Mouse (Mus musculus): ENCODE measurements around the gene Uqcc3. TPM values are rescaled to one million over a fixed set of nuclear protein-coding genes. Genes with fewer than 3 reads are reported as not detected.
"Not testable (repeated sequence)": the region's sequence is repeated elsewhere in the genome, so short reads cannot be mapped to it uniquely, and the experiment has no call there.

Gene Uqcc3
- total RNA-seq, 2 experiments from 2014 or later, result 58.7 to 59.0 TPM

DNA sequence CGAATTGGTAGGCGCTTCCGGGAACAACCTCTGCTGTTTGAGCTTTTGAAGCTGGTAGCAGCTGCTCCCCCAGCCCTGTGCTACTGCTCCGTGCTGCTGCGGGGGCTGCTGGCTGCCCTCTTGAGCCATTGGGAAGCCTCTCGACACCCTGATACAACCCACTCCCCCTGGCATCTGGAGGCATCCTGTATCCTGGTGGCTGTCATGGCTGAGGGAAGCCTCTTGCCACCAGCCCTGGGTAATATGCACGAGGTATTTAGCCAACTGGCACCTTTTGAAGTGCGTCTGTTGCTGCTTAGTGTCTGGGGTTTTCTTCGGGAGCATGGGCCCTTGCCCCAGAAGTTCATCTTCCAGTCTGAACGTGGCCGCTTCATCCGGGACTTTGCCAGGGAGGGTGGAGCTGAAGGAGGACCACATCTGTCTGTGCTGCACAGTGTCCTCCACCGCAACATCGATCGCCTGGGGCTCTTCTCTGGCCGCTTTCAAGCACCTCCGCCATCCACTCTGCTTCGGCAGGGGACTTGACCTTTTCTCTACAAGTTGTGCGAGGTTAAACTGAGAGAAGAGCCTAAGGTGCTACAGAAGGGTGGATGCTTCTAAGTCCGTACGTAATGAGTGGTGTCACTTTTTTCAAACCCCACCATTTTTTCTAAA lies 16.6 kb upstream of the Uqcc3 start:
- peak; percentile 40 to 45 for DNase-seq
- intact Hi-C loops (cut with DNase I), result not testable (repeated sequence)

DNA sequence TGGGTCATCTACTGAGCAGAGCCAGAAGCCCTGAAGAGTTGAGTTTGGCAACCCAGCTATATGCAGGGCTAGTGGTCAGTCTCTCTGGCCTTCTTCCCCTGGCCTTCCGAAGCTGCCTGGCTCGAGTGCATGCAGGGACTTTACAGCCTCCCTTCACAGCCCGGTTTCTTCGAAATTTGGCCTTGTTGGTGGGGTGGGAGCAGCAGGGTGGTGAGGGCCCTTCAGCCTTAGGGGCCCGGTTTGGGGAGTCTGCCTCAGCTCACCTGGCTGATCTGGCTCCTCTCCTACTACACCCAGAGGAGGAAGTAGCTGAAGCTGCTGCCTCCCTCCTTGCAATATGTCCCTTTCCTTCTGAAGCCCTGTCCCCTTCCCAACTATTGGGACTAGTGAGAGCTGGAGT lies 15.5 kb upstream of the Uqcc3 start:
- DNase-seq; intact Hi-C loops (cut with DNase I): not testable (repeated sequence)

DNA sequence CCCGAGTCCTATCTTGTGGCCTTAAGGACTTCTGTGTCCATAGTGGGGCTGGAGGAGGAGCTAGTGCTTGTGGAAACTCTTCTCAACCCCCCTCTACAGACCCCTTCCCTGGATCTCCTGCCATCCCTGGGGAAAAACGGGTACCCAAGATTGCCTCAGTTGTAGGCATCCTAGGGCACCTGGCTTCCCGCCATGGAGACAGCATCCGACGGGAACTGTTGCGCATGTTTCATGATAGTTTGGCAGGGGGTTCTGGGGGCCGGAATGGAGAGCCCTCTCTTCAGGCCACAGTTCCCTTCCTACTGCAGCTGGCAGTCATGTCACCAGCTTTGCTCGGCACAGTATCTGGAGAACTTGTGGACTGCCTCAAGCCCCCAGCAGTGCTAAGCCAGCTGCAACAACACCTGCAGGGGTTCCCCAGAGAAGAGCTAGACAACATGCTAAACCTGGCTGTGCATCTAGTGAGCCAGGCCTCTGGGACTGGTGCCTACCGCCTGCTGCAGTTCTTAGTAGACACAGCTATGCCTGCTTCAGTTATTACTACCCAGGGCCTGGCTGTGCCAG lies 14.8 kb upstream of the Uqcc3 start:
- no peak for DNase-seq
- intact Hi-C loops (cut with DNase I), result no loop called here

DNA sequence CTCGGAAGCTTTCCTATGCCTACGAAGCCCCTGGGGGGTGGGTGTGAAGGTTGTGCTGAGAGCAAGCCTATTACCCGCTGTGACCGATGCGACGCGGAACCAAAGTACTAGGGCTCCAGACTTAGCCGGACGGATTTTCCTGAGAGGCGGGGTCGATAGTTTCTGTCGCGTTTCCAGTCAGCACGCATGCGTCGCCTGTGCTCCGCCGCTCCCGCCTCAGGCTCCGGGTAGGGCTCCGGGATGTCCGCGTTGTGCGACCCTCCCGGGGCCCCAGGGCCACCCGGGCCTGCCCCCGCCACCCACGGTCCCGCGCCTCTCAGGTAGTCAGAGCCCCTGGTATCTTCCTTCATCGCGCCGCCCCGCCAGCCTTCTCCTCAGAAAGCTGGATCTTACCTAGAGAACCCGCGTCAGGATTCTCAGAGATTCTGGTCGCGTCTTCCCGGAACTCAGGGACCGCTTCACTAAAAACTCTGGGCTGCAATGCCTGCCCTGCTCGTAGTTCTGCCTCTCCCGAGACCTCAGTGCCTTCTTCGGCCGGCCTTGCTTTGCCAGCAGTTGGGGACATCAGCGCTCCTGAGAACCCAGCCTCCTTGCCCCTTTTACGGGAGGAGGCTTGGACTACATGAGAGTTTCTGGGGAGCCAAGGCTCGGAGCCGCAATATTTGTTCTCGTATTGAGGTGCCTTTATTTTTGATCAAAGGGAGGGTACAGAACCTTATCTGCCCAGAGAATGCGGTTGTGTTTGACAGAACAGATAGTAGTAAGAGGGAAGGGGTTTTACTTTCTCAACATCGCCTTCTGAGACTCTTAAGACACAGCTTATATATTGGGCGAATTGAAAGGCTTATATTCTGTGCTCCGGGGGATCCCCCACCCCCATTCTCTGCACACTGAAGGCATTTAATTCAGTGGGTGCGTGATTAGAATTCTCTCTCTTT lies 12.4 kb upstream of the Uqcc3 start, which contains the start of gene Ints5:
TSS of gene Ints5 (plus strand) at position 177 of the 938 bp plus-strand sequence.
- DNase-seq, result peak; percentile 87
- intact Hi-C loops (cut with DNase I), result loop anchor here (2.0 kb wide), 1 partner anchor 48 kb away; the partner anchor contains the start of gene Mta2

DNA sequence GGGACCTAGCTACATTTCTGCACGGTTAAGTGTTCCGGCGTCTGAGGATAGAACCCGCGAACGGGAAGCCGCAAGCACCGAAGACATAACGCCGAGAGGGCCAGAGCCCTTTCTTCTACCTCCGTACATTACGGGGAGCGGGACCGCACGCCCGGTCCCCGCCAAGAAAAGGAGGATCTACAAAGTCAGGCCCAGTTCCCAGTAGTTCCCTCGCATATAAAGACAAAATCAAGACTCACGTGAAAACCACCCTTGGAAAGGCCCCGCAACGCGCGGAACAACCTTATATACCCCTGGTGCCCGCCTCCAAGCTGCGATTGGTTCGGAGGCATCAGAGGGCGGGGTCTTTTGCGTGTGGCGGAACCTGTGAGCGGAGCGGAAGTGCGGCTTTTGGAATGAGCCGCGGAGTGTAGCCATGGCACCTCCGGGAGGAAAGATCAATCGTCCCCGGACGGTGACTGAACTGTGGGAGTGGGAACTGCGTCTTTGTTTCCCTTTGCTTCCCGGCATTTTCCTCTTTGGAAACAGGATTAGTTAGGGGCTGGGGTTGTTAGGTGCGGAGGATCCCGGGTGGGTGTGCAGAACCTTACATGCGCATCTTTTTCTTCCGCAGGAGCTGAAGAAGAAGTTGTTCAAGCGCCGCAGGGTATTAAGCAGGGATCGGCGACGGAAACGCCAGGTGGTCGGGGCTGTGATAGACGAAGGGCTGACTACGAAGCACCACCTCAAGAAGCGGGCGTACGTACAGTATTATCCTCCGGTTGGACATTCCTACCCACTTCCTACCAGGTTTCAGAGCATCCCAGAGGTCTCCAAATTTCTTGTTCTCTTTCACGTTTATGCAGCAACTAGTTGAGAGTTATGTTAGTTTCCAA lies 8.0 kb upstream of the Uqcc3 start, which contains the start of the genes 1810009A15Rik and Gm49416:
TSS of gene 1810009A15Rik (plus strand) at position 343 of the 875 bp plus-strand sequence.
TSS of gene Gm49416 (plus strand) at position 416 of the 875 bp plus-strand sequence.
- intact Hi-C loops (cut with DNase I), result no loop called here
- DNase-seq, result peak; percentile 92 to 93

DNA sequence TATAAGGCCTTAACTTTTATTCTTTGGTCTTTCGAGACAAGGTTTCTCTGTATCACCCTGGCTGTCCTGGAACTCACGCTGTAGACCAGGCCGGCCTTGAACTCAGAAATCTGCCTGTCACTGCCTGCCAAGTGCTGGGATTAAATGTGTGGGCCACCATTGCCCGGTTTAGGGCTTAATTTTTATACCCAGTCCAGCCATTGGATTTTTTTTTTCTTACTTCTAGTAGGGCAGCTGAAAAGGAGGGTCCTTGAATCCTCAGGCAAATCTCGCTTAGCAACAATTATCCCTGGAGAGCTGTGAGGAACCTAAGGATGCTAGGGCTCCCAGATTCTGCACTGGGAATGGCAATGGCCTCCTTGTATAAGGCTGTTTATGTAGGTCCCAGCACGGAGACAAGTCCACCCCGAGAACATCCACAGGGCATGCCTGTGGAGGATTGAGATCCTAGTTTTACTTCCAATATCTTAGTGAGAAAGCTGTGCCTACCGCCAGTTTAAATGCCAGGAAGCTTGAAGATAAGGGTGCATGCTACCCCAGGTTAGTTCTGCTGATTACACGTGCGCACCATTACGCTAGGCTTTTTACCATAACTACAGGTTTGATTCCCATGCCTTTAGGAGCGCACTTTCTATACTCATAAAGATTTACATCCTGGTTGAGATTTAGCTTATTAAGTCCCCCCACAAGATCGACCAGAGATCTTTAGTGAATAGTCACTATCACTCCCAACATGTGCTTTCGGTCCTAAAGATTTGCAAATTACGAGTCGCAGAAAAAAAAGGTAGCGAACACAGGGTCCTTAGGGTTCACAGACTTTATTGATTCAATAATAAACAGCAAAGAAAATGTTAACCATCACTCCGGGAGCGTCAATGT lies 7.1 kb upstream of the Uqcc3 start:
- no peak for DNase-seq
- intact Hi-C loops (cut with DNase I), result no loop called here

DNA sequence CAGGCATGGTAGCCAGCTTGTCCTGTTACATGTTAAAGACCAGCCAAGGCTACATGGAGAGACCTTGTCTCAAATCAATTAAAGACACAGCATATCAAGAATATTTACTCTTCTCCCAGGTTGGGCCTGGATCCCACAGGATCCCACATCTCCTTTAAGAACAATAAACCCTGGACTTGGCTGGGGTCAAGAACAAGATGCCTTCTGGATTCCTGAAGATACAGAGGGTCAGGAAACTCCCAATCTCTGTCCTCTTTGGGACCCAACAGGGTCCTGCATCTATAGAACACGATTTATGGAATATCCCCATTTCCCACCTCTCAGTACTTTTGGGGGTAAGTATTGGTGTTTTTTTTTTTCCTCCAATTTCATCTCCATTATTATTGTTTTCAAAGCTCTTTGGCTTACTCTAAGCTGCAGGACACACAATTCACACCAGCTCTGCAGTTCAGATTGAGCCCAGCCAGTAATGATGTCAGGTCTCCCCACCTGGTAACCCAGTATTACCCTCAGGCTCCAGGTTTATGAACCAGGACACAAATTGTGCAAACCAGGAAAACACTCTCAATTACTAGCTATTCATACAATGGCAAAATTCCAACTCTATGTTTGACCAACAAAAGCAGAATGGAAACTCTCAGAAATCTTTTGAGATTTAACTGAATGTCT lies 6.3 kb upstream of the Uqcc3 start:
- intact Hi-C loops (cut with DNase I), result no loop called here
- DNase-seq, result no peak

DNA sequence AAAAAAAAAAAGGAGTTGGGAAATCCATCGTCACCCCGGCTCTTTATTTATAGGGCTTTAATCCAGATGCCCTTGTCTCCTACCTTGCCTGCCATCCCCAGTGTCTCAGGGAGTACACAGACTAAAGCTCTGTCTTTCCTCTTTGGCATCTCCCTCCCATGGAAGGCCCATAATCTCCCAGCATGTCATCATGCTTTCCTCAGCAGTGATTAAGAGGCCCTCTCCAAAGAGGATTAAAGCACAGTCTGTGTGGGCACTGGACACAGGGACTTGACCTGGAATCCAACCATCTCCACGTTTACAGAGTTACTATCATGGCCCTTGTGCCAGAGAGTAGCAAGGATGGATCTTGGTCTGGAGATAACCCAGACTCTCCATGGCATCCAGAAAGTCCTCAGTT lies 2.9 kb upstream of the Uqcc3 start, which contains the start of the genes Lbhd1 and Gm49403:
TSS of gene Lbhd1 (plus strand) at position 117 of the 400 bp plus-strand sequence.
TSS of gene Gm49403 (plus strand) at position 315 of the 400 bp plus-strand sequence.
- intact Hi-C loops (cut with DNase I), result no loop called here
- DNase-seq, result no peak

DNA sequence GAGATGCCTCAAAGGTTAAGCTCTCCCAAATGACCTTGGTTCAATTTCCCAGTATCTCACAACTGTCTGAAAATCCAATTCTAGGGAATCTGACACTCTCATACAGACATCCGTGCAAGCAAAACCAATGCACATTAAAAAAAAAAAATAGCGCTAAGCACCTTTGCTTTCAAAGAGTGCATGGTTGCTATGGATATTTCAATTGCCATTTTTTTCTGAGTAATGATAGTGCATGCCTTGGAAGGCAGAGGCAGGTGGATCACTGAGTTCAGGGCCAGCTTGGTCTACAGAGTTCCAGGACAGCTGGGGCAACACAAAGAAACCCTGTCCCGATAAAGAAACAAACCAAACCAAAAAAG lies 290 bp upstream of the Uqcc3 start:
- intact Hi-C loops (cut with DNase I), result no loop called here
- DNase-seq, result no peak

DNA sequence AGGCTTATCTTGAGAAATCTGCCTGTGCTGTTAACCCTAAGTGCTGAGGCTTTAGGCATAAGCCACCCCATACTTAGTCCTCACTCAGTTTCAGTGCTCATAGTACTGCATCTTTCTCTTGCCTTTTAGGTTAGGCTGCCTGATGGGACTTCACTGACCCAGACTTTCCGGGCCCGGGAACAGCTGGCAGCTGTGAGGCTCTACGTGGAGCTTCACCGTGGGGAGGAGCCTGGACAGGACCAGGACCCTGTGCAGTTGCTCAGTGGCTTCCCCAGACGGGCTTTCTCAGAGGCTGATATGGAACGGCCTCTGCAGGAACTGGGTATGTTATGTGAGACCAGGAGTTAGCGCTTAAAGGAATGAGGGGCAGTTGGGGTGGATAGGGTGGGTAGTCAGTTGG lies 5.7 kb downstream of the Uqcc3 start:
- DNase-seq, result no peak
- intact Hi-C loops (cut with DNase I), result no loop called here

DNA sequence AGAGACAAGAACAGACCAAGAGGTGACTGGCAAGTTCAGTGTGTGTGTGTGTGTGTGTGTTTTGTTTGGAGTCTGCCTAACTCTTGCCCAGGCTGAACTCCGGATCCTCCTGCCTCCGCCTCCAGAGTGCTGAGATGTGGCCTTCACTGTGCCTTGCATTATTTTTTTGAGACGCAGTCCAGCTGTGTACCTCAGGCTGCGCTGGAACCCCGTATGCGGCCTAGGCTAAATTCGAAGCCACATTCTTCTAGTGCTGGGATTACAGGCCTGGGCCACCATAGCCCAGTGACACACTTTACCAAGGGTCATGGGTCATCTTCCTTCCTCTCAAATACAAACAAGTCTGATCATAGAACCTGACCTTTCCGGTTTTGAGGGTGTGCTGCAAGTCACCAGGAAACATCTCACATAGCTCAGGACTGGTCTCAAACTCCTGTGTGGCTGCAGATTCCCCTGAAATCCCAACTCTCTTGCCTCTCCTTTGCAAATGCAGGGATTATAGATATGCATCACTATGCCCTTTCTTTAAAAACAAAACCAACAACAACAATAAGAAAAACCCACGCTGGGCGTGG lies 8.4 kb downstream of the Uqcc3 start:
- intact Hi-C loops (cut with DNase I), result no loop called here
- DNase-seq, result no peak

DNA sequence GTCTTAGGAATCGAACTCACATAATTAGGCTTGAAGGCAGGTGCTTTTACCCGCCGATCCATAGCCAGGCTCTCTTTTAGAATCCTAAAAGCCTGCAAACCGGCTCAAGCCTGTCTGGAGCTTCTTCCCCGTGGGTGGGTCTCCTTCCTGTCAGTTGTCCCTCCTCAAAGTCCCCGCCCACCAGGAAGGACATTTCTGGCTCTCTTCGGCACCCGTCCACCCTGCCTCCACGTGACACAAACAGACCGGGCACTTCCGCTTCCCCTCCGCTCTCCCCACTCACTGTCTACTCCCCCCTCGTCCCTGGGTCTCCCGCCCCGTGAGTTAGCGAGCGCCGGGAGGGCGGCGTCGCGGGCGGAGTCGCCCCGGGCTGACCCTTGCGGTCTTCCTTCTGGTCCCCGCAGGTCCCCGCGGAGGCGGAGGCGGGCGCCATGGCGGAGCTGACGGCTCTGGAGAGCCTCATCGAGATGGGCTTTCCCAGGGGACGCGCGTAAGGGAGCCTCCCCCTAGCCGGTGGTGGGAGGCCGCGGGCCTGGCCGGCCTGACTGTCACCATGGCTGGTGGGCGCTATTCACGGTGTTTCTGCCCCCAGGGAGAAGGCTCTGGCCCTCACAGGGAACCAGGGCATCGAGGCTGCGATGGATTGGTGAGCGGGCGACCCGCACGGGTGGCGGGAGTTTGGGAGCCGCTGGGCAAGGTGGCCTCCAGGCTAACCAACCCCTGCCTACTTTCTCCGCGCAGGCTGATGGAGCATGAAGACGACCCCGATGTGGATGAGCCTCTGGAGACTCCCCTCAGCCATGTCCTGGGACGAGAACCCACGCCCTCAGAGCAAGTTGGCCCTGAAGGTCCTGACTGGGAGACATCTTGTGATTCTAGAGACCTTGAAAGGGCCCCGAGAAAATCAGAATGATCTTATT lies 9.2 kb downstream of the Uqcc3 start, which contains the start of gene Ubxn1:
TSS of gene Ubxn1 (plus strand) at position 230 of the 920 bp plus-strand sequence.
- DNase-seq, result peak; percentile 97 to 98
- intact Hi-C loops (cut with DNase I), result no loop called here

DNA sequence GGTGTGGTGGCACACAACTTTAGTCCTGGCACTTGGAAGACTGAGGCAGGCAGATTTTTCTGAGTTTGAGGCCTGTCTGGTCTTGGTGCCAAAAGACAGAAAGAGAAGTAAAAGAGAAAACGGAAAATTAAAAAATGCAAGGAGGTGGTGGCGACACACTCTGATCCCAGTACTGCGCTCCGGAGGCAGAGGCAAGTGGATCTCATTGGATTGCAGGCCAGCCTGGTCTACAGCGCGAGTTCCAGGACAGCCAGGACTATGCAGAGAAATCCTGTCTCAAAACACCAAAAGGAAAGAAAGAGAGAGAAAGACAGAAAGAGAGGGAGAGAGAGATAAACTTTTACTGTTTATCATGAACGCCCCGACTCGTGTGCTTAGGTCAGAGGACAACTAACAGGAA lies 9.9 kb downstream of the Uqcc3 start:
- intact Hi-C loops (cut with DNase I), result no loop called here
- DNase-seq, result peak in 1 of 2 experiments; percentile 16

DNA sequence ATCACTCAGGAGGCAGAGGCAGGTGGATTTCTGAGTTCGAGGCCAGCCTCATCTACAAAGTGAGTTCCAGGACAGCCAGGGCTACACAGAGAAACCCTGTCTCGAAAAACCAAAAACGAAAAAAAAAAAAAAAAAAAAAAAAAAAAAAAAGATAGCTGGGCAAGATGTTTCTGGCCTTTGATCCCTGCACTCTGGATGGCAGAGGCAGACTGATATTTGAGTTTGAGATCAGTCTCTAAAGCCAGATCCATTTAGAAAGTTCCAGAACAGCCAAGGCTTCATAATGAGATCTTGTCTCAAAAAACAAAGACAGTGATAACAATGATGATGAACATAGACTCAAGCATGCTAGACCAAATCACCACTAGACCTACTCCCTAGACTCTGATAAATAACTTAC lies 10.3 kb downstream of the Uqcc3 start:
- DNase-seq; intact Hi-C loops (cut with DNase I): not testable (repeated sequence)

DNA sequence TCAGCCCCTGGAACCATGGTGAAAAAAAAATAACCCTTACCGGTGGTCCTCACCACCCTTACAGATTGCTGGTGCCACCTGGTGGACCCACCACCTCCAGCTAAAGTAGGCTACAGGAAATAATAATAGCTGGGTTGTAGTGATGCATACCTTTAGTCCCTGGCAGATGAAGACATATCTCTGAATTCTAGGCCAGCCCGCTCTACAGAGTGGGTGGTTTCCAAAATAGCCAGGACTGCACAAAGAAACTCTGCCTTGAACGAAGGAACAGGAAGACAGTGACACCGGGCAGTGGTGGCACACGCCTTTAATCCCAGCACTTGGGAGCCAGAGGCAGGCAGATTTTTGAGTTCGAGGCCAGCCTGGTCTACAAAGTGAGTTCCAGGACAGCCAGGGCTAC lies 16.5 kb downstream of the Uqcc3 start:
- DNase-seq, result no peak

DNA sequence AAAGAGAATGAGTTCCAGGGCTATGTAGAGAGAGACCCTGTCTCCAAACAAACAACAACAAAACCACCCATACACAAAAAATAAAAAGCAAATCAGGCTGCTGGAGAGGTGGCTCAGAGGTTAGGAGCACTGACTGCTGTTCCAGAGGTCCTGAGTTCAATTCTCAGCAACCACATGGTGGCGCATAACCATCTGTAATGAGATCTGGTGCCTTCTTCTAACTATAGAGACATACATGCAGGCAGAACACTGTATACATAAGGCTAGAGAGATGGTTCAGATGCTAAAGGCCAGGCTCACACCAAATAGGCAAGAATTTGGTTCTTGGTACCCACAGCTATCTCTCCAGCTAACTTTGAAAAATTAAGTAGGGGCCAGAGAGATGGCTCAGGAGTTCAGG lies 21.7 kb downstream of the Uqcc3 start:
- intact Hi-C loops (cut with DNase I), result loop anchor here (2.0 kb wide), 1 partner anchor 252 kb away; no protein-coding TSS in a partner anchor
- no peak for DNase-seq

More for the DNA sequence above, 16.5 kb downstream of the Uqcc3 start:
- intact Hi-C loops (cut with DNase I), result no loop called here

DNA sequence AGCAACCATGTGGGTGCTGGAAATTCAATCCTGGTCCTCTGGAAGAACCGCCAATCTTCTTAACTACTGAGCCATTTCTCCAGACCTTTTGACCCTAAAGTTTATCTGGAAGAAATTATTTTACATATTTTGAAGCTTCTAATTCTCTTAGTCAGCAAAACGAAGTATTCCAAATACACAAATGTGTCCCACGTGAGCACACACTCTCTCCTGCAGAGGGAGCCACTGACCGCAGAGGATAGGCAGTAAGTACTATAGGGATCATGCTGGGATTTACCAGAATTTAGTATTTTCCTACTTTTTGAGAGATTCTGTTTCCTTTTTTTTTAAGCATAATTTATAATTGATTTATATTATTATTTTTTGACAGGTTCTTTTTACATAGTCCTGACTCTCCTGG lies 23.0 kb downstream of the Uqcc3 start:
- intact Hi-C loops (cut with DNase I), result loop anchor here (2.0 kb wide), 1 partner anchor 253 kb away; no protein-coding TSS in a partner anchor
- DNase-seq, result peak in 1 of 2 experiments; percentile 49

Measured in heart, postnatal 36 days (tissue).